Mouse (Mus musculus): Measurements from ENCODE around the gene Ube2e3.
A peak's percentile ranks its signal among the peaks of the same experiment; 100 is the strongest.

DNA sequence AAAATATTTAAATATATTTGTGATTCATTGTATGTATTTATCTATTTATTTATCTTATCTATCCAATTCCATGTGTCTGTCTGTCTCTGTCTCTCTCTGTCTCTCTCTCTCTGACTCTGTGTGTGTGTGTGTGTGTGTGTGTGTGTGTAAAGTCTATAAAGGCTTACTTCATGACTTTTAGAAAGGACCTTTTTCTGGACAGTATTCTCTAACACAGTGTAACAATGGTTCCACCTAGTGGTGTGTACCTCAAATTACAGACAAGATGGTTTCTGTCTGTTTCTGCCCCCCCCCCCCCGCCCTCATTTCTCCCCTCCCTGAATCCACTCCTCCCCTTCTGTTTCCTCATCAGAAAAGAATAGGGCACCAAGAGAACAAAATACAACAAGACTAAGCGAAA, 46.9 kb downstream of the Ube2e3 start:
- no peak for TF ChIP-seq MAFK (IDR thresholded peaks at IDR 0.05; ENCODE audit: insufficient read depth, low read depth, low read length)
- TF ChIP-seq ZC3H11A (IDR thresholded peaks at IDR 0.05; ENCODE audit: borderline replicate concordance, low read depth, low read length), result peak; percentile 56; the same call in 1 of the 2 replicates
- no peak for TF ChIP-seq CHD2 (IDR thresholded peaks at IDR 0.05; ENCODE audit: low read depth, low read length)
- TF ChIP-seq HCFC1 (IDR thresholded peaks at IDR 0.05; ENCODE audit: borderline replicate concordance, insufficient read depth, low read length), result no peak
- no peak for TF ChIP-seq ZNF384 (IDR thresholded peaks at IDR 0.05; ENCODE audit: low read depth, low read length)

All from ES-E14 (cell line).